Mouse (Mus musculus) ovary, postnatal 14 days (tissue): ENCODE data around the gene Ptprk.

Source experiments
- DNase-seq: peaks from one replicate; pipeline ENCODE4 v3.0.0; 2022; ENCODE audit warnings: low spot score

Ptprk gene

DNA sequence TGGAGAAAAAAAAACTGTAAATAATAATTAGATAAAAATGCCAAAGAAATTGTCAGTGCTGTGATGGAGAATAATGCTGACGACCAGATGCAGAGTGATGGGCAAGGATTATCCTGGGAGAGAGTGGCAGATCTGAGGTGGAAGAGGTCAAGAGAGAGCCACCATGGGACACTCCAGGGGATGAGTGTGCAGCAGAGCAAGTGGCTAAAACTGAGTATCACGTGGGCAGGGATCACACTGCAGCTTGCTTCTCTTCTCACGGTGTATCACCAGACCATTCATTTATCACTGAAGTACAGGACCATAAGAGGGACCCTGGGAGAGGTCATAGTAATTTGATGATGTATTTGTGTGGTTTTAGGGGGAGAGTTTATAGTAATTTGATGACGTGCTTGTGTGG, 340.2 kb downstream of the Ptprk start:
- DNase-seq, result no peak

DNA sequence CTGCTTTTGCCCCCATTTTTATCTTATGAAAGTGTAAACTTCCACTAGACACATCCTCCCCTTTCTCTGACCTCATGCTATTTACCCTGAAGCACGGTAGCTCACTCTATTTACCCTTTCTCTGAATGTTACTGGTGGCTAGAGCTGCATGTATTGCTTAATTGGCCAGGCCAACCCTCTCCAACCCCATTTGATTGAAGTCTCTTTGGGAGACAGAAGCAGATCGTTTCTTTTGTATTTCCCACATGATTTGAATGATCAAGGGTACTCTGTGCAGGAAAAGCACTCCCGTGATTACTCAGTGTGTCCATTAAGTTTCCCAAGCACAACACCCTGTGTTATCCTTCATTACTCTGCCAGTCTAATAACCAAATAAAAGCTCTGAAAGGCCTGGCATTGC, 348.0 kb downstream of the Ptprk start:
- no peak for DNase-seq

DNA sequence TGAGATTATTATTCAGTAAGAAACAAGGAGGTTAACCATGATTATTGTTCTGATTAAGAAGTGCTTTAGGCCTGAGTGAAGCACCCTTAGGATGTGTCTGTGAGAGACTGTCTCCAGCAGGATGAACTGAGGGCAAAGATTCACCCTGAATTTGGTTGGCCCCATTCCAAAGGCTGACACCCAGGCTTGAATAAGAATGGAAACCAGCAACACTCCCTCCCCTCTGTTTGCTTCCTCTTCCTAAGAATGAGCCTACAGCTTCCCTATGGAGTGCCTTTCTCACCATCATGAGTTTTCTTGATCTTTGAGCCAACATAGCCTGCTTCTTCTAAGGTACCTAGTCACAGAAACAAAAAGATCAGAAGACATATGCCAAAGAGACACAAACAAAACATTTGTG, 350.8 kb downstream of the Ptprk start:
- no peak for DNase-seq

DNA sequence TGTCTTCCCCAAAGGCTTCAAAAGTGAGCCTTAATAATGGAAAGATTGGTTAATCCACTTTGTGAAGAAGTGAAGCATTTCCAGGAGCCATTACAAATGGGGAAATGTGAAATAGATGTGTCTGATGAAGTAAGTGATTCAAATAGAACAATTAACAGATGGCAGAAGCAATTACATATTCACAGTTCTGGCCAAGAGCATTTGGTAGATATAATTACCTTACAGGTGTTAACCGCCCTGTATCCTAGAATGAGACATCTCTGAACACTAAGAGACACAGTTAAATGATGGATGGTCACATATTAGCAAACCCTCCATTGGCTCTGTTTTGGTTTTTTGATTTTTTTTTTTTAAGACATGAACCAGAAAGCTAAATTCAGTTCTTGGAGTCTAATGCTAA, 361.5 kb downstream of the Ptprk start:
- DNase-seq, result no peak

DNA sequence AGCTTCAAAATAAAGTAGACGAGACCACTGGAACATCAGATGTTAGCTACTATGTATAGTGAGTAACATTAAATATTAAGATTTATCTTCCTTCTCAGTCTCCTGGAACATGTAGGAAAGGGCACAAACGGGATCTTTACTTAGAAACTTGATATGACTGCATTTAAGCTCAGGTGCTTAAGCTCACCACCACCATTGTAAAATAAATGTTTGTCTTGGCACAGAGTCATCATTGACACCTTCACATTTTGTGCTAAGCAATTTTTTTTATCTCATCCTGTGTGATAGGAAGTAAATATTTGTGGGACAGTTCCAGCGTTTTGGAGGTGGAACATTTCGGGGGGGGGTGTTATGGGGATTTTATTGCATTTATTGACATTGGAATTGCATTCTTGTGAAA, 375.2 kb downstream of the Ptprk start:
- DNase-seq, result no peak

DNA sequence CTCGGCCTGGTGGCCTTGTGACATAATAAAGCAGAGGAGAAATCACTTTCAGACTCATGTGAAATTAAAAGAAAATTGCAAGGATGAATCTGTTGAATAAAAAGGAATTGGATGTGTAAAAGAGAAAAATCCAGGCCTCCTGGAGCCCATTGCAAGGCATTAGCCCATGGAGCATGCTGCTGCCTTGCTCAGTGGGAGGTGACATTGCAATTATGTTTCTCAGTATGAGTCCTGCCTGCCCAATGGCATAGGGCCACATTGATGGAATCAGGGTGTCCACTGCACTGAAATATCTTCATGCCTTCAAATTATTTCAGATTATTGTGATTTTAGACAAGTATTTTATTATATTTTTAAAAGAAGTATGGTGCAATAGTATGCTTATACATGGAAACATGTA, 376.0 kb downstream of the Ptprk start:
- DNase-seq, result no peak

DNA sequence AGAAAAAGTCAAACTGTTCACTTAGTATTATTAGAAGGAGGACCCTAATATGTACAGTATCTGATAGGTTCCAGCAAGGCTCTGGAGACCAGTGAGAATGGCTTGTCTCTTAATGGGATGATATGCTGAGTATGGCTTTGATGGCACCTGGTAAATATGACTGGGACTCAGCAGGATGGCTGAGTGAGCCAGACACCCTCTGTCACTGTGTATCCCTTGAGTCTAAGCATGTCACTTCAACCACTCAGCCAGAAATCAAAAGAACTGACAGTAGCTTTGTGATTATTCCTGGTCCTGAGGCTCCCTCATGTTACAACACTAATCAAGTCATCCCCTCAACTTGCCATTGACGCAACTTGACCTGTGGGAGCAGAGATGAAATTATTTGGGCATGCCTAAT, 383.4 kb downstream of the Ptprk start:
- no peak for DNase-seq

DNA sequence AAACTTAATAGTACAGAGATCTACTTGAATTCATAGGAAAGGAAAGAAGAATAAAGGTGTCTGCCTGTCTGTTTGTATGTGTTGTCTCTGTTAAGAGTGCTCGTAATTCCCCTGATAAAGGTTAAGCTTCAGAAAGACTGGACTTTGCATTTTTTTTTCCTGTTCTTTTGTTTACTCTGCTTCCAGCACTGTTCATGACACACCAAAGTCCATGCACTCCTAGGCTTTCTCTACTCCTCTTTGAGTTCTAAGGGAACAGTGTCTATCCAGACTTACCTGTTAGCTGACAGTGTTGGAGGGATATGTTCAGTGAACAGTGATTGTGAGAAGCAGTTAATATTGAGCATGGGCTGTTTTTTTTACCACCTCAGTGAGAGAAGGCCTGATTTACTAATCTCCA, 385.3 kb downstream of the Ptprk start:
- DNase-seq, result no peak

DNA sequence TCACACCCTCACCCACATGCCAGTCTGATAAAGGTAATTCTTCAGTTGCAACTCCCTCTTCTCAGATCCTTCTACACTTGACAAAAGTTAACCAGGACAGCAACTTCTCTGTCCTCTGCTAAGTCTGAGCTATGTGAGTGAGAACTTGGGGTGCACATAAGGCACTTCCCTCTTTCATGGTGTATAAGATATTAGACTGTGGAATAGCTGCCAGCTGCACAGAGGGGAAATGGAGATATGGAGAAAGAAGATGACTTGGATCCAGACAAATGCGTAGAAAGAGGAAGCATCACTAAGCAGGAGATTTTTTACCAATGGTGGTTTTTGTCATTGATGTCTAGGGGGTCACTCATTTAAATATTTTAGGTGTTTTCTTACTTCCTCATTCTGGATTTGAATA, 389.1 kb downstream of the Ptprk start:
- no peak for DNase-seq

DNA sequence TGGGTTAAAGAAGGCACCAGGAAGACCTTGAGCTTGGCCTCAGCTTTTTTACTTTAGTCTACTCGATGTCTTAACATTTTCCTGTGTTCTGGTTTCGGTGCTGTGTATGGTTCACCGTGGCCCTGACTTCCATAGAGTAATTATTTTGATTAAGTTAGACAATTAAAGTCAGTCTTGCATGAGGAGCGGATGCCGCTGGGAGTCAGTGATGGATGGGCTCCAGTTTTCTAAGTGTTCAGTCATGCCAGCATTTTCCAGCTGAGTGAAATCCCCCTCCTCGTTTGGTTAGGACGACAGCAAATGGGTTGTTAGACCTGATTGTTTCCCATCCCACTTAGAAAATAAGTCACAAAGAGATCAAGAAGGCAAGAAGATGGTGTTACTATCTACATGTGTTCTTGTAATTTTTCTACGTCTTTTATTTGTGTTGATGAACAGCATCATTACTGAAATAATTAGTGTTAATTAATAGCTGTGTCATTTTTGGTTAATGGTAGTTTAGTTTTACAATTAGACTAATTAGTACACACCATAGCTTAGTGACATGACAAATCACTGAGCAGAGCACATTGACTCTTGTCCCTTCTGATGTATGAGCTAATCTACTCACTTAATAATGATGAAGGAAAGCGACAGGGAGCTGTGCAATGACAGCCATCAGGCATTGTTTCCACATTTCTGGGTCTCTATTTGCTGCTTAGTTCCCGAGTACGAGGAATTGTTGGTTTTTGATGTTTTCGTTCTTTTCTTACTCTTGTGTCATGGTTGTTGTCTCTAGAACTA, 390.3 kb downstream of the Ptprk start:
- DNase-seq, result no peak

DNA sequence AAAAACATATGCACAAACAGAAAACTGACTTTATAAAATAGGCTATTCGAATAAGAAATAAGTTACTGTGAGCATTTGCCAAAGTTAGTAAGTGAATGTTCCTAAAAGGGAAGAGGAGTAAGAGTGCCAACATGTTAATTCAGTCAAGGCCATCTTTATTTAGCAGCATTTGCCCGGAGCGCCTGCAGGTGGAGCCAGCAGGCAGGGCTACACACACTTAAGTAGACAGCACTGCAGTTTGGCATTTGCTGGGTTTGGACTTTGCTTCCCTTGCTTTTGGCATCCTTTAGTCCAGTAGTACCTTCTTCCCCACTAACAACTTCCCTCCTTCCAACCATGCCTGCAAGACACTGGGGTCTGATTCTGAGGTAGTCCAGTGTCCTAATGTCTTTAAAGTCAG, 411.0 kb downstream of the Ptprk start:
- peak; percentile 35 for DNase-seq

DNA sequence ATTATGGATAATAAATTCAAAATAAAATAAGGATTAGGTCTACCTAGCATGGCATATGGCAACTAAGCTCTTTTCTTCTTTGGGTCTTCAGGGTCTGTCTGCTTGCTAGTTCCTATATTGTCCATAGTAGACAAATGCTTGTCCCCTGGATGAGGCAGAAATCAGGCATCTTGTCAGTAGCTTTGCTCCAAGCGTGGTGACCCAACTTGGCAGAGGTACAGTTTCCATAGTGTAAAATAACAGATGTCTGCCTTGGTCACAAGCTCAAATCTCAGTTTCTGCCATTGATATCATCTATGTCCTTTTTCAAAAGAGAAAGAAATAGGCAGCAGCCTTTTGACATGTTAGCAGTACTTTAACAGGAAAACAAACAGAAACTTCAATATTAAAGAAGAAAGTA, 416.4 kb downstream of the Ptprk start:
- no peak for DNase-seq

DNA sequence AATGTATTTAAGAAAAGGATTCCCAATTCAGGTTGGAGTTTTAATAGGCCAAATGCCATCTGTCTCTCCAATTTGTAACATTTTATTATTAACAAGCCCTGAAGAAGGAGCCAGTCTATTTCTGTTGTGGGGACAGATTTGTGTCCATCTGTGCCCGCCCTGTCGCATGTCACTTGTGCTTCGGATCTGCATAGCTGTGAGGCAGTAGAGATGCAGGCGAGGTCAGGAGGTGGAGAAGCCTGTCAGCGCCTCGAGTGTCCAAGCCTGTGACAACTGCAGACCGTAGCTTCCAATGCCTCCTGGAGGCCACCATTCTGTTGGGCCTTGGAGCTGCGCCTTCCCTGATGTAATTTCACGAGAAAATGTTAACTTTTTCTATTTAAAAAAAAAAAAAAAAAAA, 417.6 kb downstream of the Ptprk start:
- no peak for DNase-seq

DNA sequence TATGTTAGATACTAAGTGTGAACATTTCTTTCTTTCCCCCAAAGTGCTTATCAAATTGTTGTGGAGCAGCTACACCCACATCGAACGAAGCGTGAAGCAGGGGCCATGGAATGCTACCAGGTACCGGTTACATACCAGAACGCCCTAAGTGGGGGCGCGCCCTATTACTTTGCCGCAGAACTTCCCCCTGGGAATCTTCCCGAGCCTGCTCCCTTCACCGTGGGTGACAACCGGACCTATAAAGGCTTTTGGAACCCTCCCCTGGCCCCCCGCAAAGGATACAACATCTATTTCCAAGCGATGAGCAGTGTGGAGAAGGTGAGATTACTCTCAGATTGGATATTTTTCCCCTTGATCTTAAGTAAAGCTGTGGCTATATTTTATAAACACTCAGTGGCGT, 418.2 kb downstream of the Ptprk start:
- DNase-seq, result no peak

DNA sequence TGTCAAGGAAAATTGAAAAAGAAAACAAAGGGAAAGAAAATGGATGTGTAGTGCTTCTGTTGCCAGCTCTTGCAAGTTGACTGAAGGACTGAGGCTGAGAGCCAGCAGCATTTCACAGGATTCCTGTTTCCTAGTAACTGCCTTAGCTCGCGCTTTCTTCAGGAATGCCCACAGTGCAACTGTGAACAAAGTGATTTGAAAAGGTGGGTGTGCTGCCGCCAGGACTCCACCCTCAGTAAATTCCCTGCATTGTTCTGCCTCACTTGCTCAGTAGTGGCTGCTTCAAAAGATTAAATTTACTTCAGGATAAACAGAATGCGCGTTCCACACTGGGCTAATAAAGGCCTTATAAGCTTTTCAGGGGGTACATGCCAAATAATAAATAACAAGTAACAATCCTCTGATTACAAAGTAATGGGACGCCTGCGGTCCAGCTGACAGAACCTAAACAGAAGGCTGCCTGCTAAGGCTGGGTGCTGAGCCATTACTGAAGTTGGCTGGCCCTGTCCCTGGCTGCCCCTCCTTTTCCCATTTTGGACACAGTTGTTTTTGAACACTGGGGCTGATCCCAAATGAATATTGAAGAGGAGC, 418.7 kb downstream of the Ptprk start:
- DNase-seq, result no peak

DNA sequence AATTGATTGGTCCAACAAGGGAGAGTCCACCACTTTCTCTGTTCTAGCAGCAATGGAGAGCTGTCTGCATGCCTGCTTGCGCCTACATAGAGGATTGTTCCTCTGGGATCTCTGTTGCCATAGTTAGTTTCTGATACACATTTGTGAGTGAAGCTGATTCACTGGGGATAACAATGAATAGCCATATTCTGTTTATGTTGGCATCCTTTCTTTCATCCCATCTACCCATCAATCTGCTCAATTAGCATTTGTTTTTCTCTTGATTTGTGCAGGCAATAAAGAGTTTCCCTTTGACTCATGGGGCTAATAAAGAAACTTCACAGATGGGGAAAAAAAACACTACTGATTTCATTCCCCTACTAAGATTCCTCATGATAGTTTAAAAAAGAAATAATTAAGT, 423.2 kb downstream of the Ptprk start:
- no peak for DNase-seq

DNA sequence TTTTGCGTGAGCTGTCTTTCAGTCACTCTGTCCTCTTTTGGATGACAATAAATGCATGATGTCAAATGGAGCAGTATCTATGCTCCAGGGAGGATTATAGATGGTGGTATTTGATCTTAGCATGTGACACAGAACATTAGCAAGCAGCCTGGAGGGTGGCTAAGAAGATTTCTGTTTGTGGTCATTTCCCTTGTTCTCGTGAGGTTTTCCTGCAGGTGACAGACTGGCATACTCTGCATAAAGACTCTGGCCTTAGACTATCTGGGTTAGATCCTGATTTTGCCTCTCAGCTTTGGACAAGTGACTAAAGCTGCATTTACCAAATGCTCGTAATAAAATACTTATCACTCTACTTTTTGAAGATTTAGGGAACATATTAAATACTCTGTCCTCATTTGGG, 423.9 kb downstream of the Ptprk start:
- no peak for DNase-seq

DNA sequence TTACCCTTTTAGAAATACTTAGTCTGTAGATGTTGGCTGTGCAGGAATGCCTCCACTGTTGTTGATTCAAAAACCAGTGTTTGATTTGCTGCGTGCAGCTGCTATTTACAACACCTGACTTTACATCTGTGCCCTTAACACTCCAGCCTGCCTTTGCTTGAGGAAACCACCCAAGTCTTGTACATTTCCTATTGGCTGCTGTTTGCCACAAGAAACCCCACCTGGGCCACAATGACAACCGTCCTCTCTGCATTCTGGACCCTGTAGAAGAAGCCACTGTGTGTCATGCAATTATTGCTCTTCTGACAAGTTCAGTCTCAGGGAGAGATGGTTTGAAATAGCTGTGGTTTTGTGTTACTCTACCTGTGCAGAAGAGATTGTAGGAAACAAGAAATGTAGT, 439.0 kb downstream of the Ptprk start:
- no peak for DNase-seq

DNA sequence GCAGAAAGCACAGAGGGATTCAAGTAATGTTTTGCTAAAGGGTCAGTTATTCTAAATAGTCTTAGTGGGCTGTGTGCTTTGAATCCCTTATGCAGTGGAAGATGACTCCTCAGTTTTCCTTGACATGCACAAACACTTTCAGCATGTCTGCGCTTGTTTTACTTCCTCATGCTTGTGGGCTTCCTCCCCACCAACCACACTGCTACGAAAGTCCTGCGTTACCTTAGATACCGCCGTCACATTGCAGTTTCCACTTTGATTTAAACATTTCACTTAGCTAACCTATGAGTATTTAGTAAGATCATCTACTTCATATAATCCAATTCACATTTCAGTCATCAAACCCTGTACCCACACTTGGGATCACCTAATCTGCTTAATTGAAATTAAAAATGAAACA, 441.5 kb downstream of the Ptprk start:
- DNase-seq, result no peak

DNA sequence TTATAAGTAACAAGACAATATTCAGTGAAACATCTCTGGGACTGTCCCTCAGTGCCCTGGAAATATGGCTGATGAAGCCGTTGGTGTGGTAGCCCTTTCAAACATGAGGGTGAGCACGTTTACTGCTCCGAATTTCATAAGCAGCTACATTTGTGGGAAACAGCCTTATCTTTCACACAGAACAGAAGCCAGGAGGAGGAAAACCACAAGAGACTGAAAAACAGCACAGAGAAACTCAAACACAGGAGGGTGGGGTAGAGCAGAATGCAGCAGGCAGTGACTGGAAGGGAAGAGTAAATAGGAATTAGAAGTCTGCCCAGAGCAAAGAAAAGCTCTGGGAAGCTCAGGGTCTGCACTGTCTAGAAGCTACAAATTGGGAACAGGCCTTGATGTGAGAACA, 443.7 kb downstream of the Ptprk start:
- DNase-seq, result no peak

DNA sequence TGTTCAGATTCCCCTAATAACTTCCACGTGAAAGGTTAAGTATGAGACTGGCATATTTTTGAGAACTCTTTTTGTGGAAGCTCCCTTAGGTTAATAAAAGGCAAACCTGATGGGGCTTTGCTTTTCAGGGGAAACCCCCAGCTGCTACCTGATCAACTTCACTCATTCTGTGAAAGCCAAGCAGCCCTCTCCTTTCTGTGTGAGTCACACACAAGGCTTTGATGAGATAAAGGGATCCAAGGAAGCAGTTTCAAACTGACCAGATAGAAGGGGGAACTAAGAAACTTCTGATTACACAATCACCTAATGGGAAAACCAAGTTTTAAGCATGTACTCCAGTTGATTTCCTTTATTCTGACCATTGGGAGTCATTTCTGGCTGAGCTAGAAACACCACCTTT, 445.2 kb downstream of the Ptprk start:
- DNase-seq, result no peak

DNA sequence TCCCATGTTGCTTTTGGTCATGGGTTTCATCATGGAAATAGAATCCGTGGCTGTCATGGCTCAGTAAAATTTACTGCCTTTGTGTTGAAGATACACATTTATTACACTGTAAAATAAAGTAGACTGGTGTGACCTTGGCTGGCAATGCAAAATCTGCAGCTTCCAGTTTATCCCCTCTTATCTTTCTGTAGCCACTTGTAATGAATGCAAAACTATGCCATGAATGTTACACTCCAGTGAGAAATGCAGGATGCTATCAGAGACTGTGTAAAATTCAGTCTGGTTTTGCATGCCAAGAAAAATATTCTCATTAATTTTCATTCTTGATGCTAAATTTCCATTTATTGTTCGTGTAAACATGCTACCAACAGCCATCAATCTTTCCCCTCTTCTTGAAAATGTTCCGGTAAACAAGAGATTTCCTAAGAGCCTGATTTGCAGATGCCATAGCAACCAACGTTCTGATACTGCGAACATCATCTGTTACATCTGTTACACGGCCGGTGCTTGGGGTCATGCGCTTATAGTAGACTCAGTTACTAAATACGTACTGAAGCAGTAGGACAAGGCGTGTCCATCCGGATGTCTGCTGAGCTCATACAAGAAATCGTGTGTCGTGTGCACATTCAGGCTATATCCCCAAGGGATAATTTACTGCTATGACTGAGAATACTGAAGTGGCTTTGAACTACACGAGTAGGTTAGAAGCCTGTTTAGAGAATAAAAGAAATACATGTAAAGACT, 449.5 kb downstream of the Ptprk start:
- no peak for DNase-seq

DNA sequence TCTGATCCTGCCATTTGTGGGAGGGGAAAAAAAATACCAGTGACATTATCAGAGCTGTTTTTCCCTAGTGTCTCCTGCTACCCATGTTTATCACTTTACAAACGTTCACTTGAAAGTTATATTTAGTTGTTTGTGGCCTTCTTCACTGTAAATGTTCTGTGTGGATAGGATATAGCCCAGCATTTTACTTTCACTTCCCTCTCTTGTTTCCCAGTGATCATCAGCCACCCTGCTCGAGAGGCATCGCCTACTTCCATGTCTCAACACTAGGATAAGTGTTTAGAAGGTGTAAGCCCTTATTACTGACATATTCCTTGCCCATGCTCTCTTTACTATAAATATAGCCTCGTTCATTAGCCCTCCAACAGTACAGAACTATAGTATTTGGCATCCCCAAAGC, 466.0 kb downstream of the Ptprk start:
- DNase-seq, result no peak

DNA sequence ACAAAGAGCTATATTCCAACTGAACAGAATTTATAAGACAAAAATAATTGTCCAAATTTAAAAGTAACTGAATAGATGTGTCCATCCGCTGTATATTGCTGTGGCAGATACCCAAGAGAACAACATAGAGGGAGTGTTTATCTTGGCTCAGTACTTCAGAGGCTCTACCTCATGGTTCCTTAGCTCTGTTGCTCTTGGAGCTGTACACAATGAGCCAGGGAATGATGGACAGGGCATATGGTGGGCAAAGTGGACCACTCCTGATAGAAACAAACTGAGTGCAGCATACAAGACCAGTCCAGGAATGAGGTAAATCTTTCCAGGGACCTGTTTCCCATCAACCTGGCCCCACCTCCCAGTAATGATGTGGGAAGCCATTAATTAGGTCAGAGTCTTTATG, 468.1 kb downstream of the Ptprk start:
- DNase-seq, result no peak
